ENCODE assay signal across 8 mouse cellular contexts in the genomic region with DNA sequence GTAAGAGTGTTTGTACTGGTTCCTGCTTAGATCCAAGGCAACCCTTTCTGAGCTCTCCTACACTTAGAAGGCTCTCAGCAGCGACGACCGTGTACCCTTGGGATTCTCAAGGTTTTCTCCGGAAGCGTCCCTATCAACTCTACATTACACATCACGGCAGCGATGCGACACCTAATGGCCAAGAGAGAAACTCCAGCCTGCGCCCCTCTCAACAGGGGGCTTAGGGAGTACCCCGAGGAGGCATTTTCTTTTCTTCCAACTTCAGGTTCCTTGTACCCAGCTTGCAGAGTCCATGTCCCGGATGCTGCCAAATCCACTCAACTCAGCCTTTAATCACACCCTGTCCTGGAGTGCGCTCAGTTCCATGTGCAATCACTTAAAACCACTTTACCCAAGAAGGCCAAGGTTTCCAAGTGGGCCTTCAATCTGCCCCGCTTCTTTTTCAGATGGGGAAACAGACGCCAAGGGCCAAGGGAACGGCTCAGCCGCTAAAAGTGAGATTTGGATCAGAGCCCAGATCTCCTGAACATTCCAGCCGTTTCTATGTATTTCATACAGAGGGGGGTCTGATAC.
DNase-seq lines count a peak whose midpoint lies in the region; ATAC-seq and TF ChIP-seq lines count a peak whose summit lies in the region.

No protein-coding gene starts in this region.

- H3K4me3 ChIP-seq in intestine, postnatal 0 days (ENCODE audit: low read depth, low read length) = no peak overlapping the region
- H3K4me3 ChIP-seq in limb, embryonic 14.5 days (replicated peaks; ENCODE audit: low read length) = peak overlapping the region; percentile 20
- H3K4me3 ChIP-seq in midbrain, embryonic 14.5 days (replicated peaks; ENCODE audit: low read depth, low read length) = no peak overlapping the region

- ATAC-seq in common myeloid progenitor, adult 5-6 weeks (replicated peaks; ENCODE audit: low read depth, poor library complexity, severe bottlenecking) = peak; percentile 79
- ATAC-seq in granulocyte monocyte progenitor cell, adult 5-6 weeks (replicated peaks; ENCODE audit: poor library complexity, severe bottlenecking) = peak; percentile 70
- ATAC-seq in intestine, postnatal 0 days = no peak
- peak; percentile 58 for ATAC-seq in limb, embryonic 14.5 days (ENCODE audit: low FRiP score, low read depth)
- peak; percentile 49; the same call in 1 of the 2 replicates for ATAC-seq in midbrain, embryonic 14.5 days (ENCODE audit: low FRiP score, low TSS enrichment)

- no peaks in the 10 kb centered on the region; the same call in 1 of the 2 replicates for H3K4me1 ChIP-seq in intestine, postnatal 0 days (replicated peaks; ENCODE audit: control insufficient read depth, insufficient read depth, low read length)
- 0 out of 2 replicates have a peak, but pooled peaks cover 2% of the 10 kb centered on the region for H3K4me1 ChIP-seq in limb, embryonic 14.5 days (ENCODE audit: control insufficient read depth, insufficient read depth, low read length)
- H3K4me1 ChIP-seq in midbrain, embryonic 14.5 days (ENCODE audit: control insufficient read depth, insufficient read depth, low read length) = peaks cover 4% of the 10 kb centered on the region; the same call in 1 of the 2 replicates

- WGBS in intestine, postnatal 0 days = 14% methylated on average over 17 of the region's 17 CpGs
- WGBS in limb, embryonic 14.5 days = 7% methylated on average over 17 of the region's 17 CpGs
- WGBS in midbrain, embryonic 14.5 days = 17% methylated on average over 17 of the region's 17 CpGs

- H3K27ac ChIP-seq in intestine, postnatal 0 days (ENCODE audit: low read depth, low read length) = no peak overlapping the region
- H3K27ac ChIP-seq in limb, embryonic 14.5 days (replicated peaks; ENCODE audit: low read depth, low read length) = no peak overlapping the region
- no peak overlapping the region for H3K27ac ChIP-seq in midbrain, embryonic 14.5 days (replicated peaks; ENCODE audit: low read depth, low read length)

- peak overlapping the region; percentile 53 for H3K4me2 ChIP-seq in intestine, postnatal 0 days (replicated peaks; ENCODE audit: low read depth)
- H3K4me2 ChIP-seq in limb, embryonic 14.5 days (replicated peaks; ENCODE audit: low read depth, low read length, severe bottlenecking) = peak overlapping the region; percentile 50
- peak overlapping the region; percentile 45 for H3K4me2 ChIP-seq in midbrain, embryonic 14.5 days (ENCODE audit: low read length)

- no peaks in the 10 kb centered on the region for H3K27me3 ChIP-seq in intestine, postnatal 0 days (replicated peaks; ENCODE audit: control insufficient read depth, insufficient read depth, low read length)
- no peaks in the 10 kb centered on the region for H3K27me3 ChIP-seq in limb, embryonic 14.5 days (ENCODE audit: control insufficient read depth, insufficient read depth, low read length)
- H3K27me3 ChIP-seq in midbrain, embryonic 14.5 days (ENCODE audit: control insufficient read depth, insufficient read depth, low read length) = no peaks in the 10 kb centered on the region

- peak; percentile 83 for TF ChIP-seq CTCF in intestine, postnatal 0 days (IDR thresholded peaks at IDR 0.05; ENCODE audit: low read depth)

- H3K9me3 ChIP-seq in intestine, postnatal 0 days (ENCODE audit: control insufficient read depth) = no peaks in the 10 kb centered on the region
- no peaks in the 10 kb centered on the region for H3K9me3 ChIP-seq in limb, embryonic 14.5 days (ENCODE audit: control insufficient read depth, low read length)
- no peaks in the 10 kb centered on the region for H3K9me3 ChIP-seq in midbrain, embryonic 14.5 days (ENCODE audit: control insufficient read depth, low read length)

- no peaks in the 10 kb centered on the region for H3K36me3 ChIP-seq in intestine, postnatal 0 days (ENCODE audit: control insufficient read depth, insufficient read depth)
- no peaks in the 10 kb centered on the region for H3K36me3 ChIP-seq in limb, embryonic 14.5 days (ENCODE audit: control insufficient read depth, insufficient read depth, low read length)
- no peaks in the 10 kb centered on the region for H3K36me3 ChIP-seq in midbrain, embryonic 14.5 days (ENCODE audit: control insufficient read depth, insufficient read depth, low read length)

- TF ChIP-seq POLR2A in limb, embryonic 14.5 days (IDR thresholded peaks at IDR 0.05; ENCODE audit: borderline replicate concordance, extremely low read depth, insufficient read depth, insufficient read length) = no peak

- DNase-seq in spleen, adult 18-20 months = peak; percentile 41 to 62
- no peak for DNase-seq in spleen, adult 12 weeks (ENCODE audit: low spot score)
- peak; percentile 87 for DNase-seq in limb, embryonic 14.5 days (ENCODE audit: low spot score)
- peak; percentile 91 for DNase-seq in midbrain, embryonic 14.5 days
- DNase-seq in spleen, postnatal 4 days (ENCODE audit: low spot score in 2 of 2) = peak; percentile 28 to 71

- H3K9ac ChIP-seq in intestine, postnatal 0 days (ENCODE audit: low read depth, low read length) = no peak overlapping the region
- peak overlapping the region; percentile 38; the same call in 1 of the 2 replicates for H3K9ac ChIP-seq in limb, embryonic 14.5 days (ENCODE audit: low read depth, low read length, severe bottlenecking)
- H3K9ac ChIP-seq in midbrain, embryonic 14.5 days (replicated peaks; ENCODE audit: low read length) = no peak overlapping the region
